Mouse (Mus musculus): Measurements from ENCODE around the gene Siglech. TPM values are rescaled to one million over a fixed set of nuclear protein-coding genes. Genes with fewer than 3 reads are reported as not detected.

Gene Siglech
- total RNA-seq, 2 experiments from 2014 or later = 10.1 to 13.0 TPM

Other genes starting within 250 kb of the Siglech start
- 33.9 and 45.8 TPM in 2 replicates for gene Tubgcp5, start 26.0 kb downstream of the Siglech start, total RNA-seq (2015)
- gene Tubgcp5, start 26.0 kb downstream of the Siglech start, total RNA-seq (2017) = 27.9 and 34.2 TPM in 2 replicates
- 76.6 and 82.8 TPM in 2 replicates for gene Cyfip1, start 73.6 kb downstream of the Siglech start, total RNA-seq (2015)
- gene Cyfip1, start 73.6 kb downstream of the Siglech start, total RNA-seq (2017) = 96.2 and 100 TPM in 2 replicates
- 72.2 and 73.9 TPM in 2 replicates for gene Nipa2, start 194.3 kb downstream of the Siglech start, total RNA-seq (2015)
- gene Nipa2, start 194.3 kb downstream of the Siglech start, total RNA-seq (2017) = 46.5 and 48.2 TPM in 2 replicates

Measured in megakaryocyte, adult 5-6 weeks (primary cell).